Mouse (Mus musculus): ENCODE results near the gene Mal. TPM values are rescaled to one million over a fixed set of nuclear protein-coding genes. Genes with fewer than 3 reads are reported as not detected.

Gene Mal
- polyA plus RNA-seq, 1 experiment from 2014 or later, result 0.54 TPM

- WGBS, result 73% methylated on average over 5 of the region's 5 CpGs
- no peak overlapping the region for H3K27ac ChIP-seq
- H3K4me3 ChIP-seq (replicated peaks), result no peak overlapping the region
- H3K27me3 ChIP-seq, result peaks cover 36% of the 10 kb centered on the region
- H3K4me2 ChIP-seq, result no peak overlapping the region
- H3K9ac ChIP-seq, result no peak overlapping the region
- no peaks in the 10 kb centered on the region for H3K4me1 ChIP-seq
- no peak for ATAC-seq (ENCODE audit: low FRiP score)
- no peaks in the 10 kb centered on the region for H3K36me3 ChIP-seq (replicated peaks)
- no peaks in the 10 kb centered on the region for H3K9me3 ChIP-seq
Observed at GRCm38 (mm10) chr2:127649921-127650320, 6.6 kb downstream of the Mal start.

GRCm38 (mm10) chr2:127648145-127648544 is 8.3 kb downstream of the Mal start:
- Histone ChIP-seq H3K9ac (no peak overlapping the region), H3K4me2 (no peak overlapping the region)
- 87% methylated on average over 6 of the region's 6 CpGs for WGBS

GRCm38 (mm10) chr2:127646875-127647274 is 9.6 kb downstream of the Mal start:
- WGBS, result 84% methylated on average over 5 of the region's 5 CpGs
- Histone ChIP-seq H3K27me3 (0 out of 2 replicates have a peak, but pooled peaks cover 5% of the 10 kb centered on the region), H3K36me3 (replicated peaks) (no peaks in the 10 kb centered on the region), H3K27ac (no peak overlapping the region), H3K9me3 (no peaks in the 10 kb centered on the region), H3K9ac (no peak overlapping the region), H3K4me2 (no peak overlapping the region), H3K4me1 (no peaks in the 10 kb centered on the region; the same call in 1 of the 2 replicates), H3K4me3 (replicated peaks) (no peak overlapping the region)
- no peak for ATAC-seq (ENCODE audit: low FRiP score)

More at GRCm38 (mm10) chr2:127648145-127648544, 8.3 kb downstream of the Mal start:
- ATAC-seq (ENCODE audit: low FRiP score), result no peak
- H3K4me3 ChIP-seq (replicated peaks), result no peak overlapping the region
- H3K9me3 ChIP-seq, result no peaks in the 10 kb centered on the region
- peaks cover 18% of the 10 kb centered on the region for H3K27me3 ChIP-seq
- H3K36me3 ChIP-seq (replicated peaks), result no peaks in the 10 kb centered on the region
- H3K27ac ChIP-seq, result no peak overlapping the region
- no peaks in the 10 kb centered on the region; the same call in 1 of the 2 replicates for H3K4me1 ChIP-seq

GRCm38 (mm10) chr2:127643728-127644704 is 12.5 kb downstream of the Mal start:
- no peaks in the 10 kb centered on the region for H3K36me3 ChIP-seq (replicated peaks)
- H3K9ac ChIP-seq, result no peak overlapping the region
- no peak overlapping the region for H3K4me2 ChIP-seq
- no peaks in the 10 kb centered on the region for H3K9me3 ChIP-seq
- H3K4me1 ChIP-seq, result no peaks in the 10 kb centered on the region; the same call in 1 of the 2 replicates
- no peak for ATAC-seq (ENCODE audit: low FRiP score)
- no peak overlapping the region for H3K4me3 ChIP-seq (replicated peaks)
- 74% methylated on average over 19 of the region's 19 CpGs for WGBS
- no peak overlapping the region for H3K27ac ChIP-seq
- no peaks in the 10 kb centered on the region for H3K27me3 ChIP-seq

- WGBS, result 61% methylated on average over 9 of the region's 9 CpGs
- H3K9ac ChIP-seq, result no peak overlapping the region
- no peak for ATAC-seq (ENCODE audit: low FRiP score)
Observed at GRCm38 (mm10) chr2:127638973-127639372, 17.5 kb downstream of the Mal start.

GRCm38 (mm10) chr2:127635581-127635980 is 20.9 kb downstream of the Mal start:
- Histone ChIP-seq H3K4me2 (no peak overlapping the region), H3K4me1 (no peaks in the 10 kb centered on the region), H3K9ac (no peak overlapping the region), H3K27ac (no peak overlapping the region), H3K36me3 (replicated peaks) (no peaks in the 10 kb centered on the region), H3K9me3 (no peaks in the 10 kb centered on the region), H3K27me3 (no peaks in the 10 kb centered on the region), H3K4me3 (replicated peaks) (no peak overlapping the region)
- no peak for ATAC-seq (ENCODE audit: low FRiP score)
- WGBS, result 76% methylated on average over 6 of the region's 6 CpGs

More at GRCm38 (mm10) chr2:127638973-127639372, 17.5 kb downstream of the Mal start:
- no peaks in the 10 kb centered on the region; the same call in 1 of the 2 replicates for H3K4me1 ChIP-seq
- H3K4me3 ChIP-seq (replicated peaks), result no peak overlapping the region
- no peak overlapping the region for H3K27ac ChIP-seq
- no peaks in the 10 kb centered on the region for H3K9me3 ChIP-seq
- no peaks in the 10 kb centered on the region for H3K36me3 ChIP-seq (replicated peaks)
- no peaks in the 10 kb centered on the region for H3K27me3 ChIP-seq
- H3K4me2 ChIP-seq, result no peak overlapping the region

- 77% methylated on average over 2 of the region's 2 CpGs for WGBS
- H3K27me3 ChIP-seq, result no peaks in the 10 kb centered on the region
- H3K4me2 ChIP-seq, result no peak overlapping the region
- no peaks in the 10 kb centered on the region for H3K9me3 ChIP-seq
- no peak overlapping the region for H3K9ac ChIP-seq
- H3K4me3 ChIP-seq (replicated peaks), result no peak overlapping the region
- no peaks in the 10 kb centered on the region for H3K4me1 ChIP-seq
- no peak for ATAC-seq (ENCODE audit: low FRiP score)
- H3K36me3 ChIP-seq (replicated peaks), result no peaks in the 10 kb centered on the region
- H3K27ac ChIP-seq, result no peak overlapping the region
Observed at GRCm38 (mm10) chr2:127632601-127633000, 23.9 kb downstream of the Mal start.

- 83% methylated on average over 6 of the region's 6 CpGs for WGBS
- Histone ChIP-seq H3K4me3 (replicated peaks) (no peak overlapping the region), H3K9ac (no peak overlapping the region), H3K27ac (no peak overlapping the region), H3K36me3 (replicated peaks) (no peaks in the 10 kb centered on the region), H3K27me3 (no peaks in the 10 kb centered on the region), H3K9me3 (no peaks in the 10 kb centered on the region), H3K4me1 (no peaks in the 10 kb centered on the region), H3K4me2 (no peak overlapping the region)
- ATAC-seq (ENCODE audit: low FRiP score), result no peak
Observed at GRCm38 (mm10) chr2:127627990-127628570, 28.4 kb downstream of the Mal start.

- Histone ChIP-seq H3K36me3 (replicated peaks) (no peaks in the 10 kb centered on the region), H3K27me3 (no peaks in the 10 kb centered on the region), H3K4me3 (replicated peaks) (no peak overlapping the region), H3K4me1 (no peaks in the 10 kb centered on the region), H3K9ac (no peak overlapping the region), H3K4me2 (no peak overlapping the region), H3K27ac (no peak overlapping the region), H3K9me3 (no peaks in the 10 kb centered on the region)
- ATAC-seq (ENCODE audit: low FRiP score), result no peak
- WGBS, result 42% methylated on average over 6 of the region's 6 CpGs
Observed at GRCm38 (mm10) chr2:127627354-127627753, 29.1 kb downstream of the Mal start.

- no peaks in the 10 kb centered on the region for H3K36me3 ChIP-seq (replicated peaks)
- no peak overlapping the region for H3K27ac ChIP-seq
- no peak overlapping the region for H3K4me2 ChIP-seq
- H3K27me3 ChIP-seq, result no peaks in the 10 kb centered on the region
- WGBS, result 85% methylated on average over 5 of the region's 5 CpGs
- ATAC-seq (ENCODE audit: low FRiP score), result no peak
- no peak overlapping the region for H3K4me3 ChIP-seq (replicated peaks)
- no peaks in the 10 kb centered on the region for H3K9me3 ChIP-seq
- H3K4me1 ChIP-seq, result no peaks in the 10 kb centered on the region
- H3K9ac ChIP-seq, result no peak overlapping the region
Observed at GRCm38 (mm10) chr2:127625659-127626058, 30.8 kb downstream of the Mal start.

GRCm38 (mm10) chr2:127624786-127625185 is 31.7 kb downstream of the Mal start:
- H3K9ac ChIP-seq, result no peak overlapping the region
- ATAC-seq (ENCODE audit: low FRiP score), result no peak
- H3K27ac ChIP-seq, result no peak overlapping the region
- H3K4me3 ChIP-seq (replicated peaks), result no peak overlapping the region
- WGBS, result 89% methylated on average over 2 of the region's 2 CpGs
- no peaks in the 10 kb centered on the region for H3K9me3 ChIP-seq
- H3K4me2 ChIP-seq, result no peak overlapping the region
- H3K4me1 ChIP-seq, result no peaks in the 10 kb centered on the region
- no peaks in the 10 kb centered on the region for H3K36me3 ChIP-seq (replicated peaks)
- H3K27me3 ChIP-seq, result no peaks in the 10 kb centered on the region

- H3K36me3 ChIP-seq (replicated peaks), result no peaks in the 10 kb centered on the region
- H3K4me2 ChIP-seq, result no peak overlapping the region
- ATAC-seq (ENCODE audit: low FRiP score), result no peak
- H3K9ac ChIP-seq, result no peak overlapping the region
- no peak overlapping the region for H3K4me3 ChIP-seq (replicated peaks)
- H3K9me3 ChIP-seq, result no peaks in the 10 kb centered on the region
- WGBS, result 53% methylated on average over 3 of the region's 3 CpGs
- no peak overlapping the region for H3K27ac ChIP-seq
- H3K27me3 ChIP-seq, result no peaks in the 10 kb centered on the region
- H3K4me1 ChIP-seq, result no peaks in the 10 kb centered on the region
Observed at GRCm38 (mm10) chr2:127622065-127622464, 34.4 kb downstream of the Mal start.
